Mouse (Mus musculus) embryo, embryonic 10 days (tissue): Measurements from ENCODE around the gene Lpar2.

Source experiments
- DNase-seq: peaks from one replicate; pipeline ENCODE4 v3.0.0-alpha.2; 2015; ENCODE audit warnings: low spot score

Lpar2 gene

DNA sequence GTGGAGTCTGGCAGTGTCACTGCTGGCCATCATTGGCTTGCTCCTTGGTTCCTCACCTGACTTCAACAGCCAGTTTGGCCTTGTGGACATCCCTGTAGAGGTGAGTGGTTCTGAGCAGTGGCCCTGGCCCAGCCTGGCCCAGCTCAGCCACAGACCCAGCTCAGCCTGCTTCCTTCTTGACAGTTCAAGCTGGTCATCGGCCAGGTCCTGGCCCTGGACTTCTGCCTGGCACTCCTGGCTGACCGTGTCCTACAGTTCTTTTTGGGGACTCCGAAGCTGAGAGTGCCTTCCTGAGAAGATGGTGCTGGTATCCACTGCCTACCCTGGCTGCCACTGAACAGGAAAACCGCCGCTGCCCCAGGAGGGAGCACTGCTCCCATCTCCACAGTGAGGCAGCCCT, 15.0 kb upstream of the Lpar2 start:
- DNase-seq = no peak

DNA sequence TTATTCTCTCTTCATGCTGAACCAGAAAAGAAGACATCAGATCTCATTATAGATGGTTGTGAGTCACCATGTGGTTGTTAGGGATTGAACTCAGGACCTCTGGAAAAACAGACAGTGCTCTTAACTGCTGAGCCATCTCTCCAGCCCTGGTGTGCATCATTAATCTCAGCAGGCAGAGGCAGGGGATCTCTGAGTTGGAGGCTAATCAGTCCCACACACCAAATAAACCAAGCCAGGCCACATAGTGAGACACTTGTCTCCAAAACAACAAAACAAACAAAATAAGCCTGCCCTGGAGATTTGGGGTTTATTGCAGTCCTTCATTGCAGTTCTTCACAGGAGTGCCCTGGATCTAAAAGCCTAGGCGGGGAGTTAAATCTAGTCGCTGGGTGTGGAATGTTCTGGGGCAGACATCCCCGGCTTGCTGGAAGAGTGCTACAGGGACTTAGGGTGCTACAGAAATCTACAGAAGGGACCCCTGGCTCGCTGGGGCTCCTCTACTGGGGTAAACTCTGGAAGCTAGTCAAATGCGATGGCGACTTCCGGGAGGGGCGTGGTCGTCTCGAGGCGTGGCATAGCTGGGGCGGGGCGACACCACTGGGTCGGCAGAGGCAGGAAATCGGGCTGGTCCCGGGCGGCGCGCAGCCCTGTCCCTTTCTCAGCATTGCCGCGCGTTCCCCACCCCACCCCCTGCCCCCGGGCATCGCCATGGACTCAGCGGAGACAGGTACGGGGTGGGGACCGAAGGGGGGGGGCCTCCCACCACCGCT, 13.9 kb upstream of the Lpar2 start, which contains the start of gene Gmip:
Gene Gmip (plus strand): TSS at position 586 of the 770 bp plus-strand sequence.
- peak; percentile 89 for DNase-seq

DNA sequence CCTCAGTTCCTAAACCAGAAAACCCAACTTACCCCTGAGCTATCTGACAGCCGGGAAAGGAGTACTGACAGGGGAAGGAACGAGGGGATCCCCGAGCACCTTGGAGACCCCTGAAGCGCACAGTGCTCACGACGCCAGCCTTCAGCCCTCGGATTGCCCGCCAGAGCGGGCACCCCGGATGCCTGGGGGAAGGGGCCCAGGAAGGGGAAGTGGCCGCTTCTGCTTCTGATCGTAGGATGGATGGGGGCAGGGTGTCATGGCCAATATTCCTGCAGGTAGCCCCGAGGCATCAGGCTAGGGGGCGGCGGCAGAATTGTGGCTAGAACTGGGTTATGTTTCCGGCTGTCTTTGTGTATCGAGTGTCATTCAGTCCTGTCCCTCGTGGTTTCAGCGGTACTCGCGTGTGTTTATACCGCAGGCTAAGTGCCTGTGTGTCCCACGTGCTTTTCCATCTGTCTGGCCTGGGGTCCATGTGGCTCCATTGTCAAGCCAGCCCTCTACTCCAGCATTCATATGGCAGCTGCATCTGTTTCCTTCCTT, 13.3 kb upstream of the Lpar2 start:
- DNase-seq = peak; percentile 42

DNA sequence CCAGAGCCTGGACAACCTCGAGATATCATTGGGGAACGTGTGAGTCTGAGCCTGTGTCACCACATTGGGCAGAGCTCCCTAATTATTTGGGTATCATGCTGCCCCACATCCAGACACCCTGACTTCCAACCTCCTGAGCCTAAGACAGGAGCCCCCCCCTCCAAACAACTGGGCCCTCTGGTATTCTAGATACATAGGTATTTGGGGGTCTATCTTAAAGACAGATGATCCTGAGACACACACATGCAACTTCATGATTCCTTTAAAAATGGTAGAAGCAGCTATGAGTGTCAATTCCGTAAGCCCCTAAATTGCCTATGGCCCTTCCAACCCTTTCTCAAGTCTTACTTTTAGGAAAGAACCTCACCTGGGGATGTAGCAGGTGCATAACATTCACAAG, 12.4 kb upstream of the Lpar2 start:
- no peak for DNase-seq

DNA sequence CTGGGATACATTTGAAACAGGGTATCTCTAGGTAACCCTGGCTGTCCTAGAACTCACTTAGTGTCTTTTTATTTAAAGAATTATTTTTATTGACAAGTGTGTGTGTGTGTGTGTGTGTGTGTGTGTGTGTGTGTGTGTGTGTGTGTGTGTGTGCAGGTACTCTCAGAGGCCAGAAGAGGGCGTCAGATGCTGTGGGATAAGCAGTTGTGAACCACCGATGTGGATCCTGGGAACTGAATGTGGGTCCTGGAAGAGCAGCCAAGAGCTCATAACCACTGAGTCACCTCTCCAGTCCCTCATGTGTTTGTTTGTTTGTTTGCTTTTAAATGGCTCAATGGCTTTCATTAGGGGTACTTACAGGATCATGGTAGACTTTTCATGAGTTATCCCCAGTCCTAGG, 7.3 kb upstream of the Lpar2 start:
- DNase-seq = no peak

DNA sequence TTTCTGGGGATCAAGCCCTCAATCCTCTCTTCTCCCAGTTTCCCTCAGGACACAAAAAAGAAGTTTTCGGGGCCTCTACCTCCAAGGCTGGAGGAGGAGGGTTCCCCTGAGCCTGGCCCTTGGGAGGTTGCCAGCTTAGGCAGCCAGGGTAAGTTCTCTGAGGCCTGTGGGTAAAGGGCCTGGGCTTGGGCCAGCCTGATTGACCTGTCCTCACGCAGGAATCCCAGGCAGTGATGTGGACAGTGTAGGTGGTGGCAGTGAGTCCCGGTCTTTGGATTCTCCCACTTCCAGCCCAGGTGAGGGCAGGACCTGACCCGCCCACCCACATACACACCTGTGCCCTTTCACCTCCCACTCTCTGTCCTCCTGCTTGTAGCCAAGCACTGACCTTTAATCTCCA, 6.8 kb upstream of the Lpar2 start:
- DNase-seq = no peak

DNA sequence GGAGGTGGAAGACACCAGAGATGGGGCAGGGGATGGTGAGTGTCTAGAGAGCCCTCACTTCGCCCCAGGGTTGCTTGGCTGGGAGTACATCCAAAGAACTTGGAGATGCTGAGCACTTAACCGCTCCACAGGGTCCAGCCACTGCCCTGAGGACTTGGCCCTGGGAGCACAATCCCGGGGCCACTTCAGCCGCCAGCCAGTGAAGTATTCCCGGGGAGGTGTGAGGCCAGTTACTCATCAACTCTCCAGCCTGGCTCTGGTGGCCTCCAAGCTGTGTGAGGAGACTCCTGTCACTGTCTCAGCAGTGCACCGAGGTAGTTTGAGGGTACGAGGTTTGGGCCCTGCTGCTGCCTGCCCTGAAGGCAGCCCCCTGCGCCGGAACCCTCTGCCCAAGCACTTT, 1.8 kb upstream of the Lpar2 start:
- DNase-seq = no peak

DNA sequence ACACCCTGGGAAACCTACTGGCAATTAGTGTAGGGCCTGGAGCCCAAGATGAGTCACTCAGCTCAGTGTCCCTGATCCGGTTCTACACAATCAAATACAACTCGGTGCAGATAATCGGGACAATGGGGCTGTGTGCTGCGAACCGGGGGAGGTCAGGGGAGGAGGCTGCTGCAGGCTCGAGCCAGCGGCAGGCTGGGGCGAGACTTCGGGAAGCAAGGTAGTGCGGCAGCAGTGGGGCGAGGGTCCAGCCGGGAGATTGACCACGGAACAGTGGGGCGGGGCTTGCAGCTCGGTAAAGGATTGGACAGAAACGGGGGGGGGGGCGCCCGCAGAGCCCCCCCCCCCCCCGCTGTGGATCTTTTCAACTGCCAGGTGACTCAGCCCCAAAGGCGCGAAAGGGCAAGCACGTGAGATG, 251 bp upstream of the Lpar2 start:
- peak; percentile 84 for DNase-seq

DNA sequence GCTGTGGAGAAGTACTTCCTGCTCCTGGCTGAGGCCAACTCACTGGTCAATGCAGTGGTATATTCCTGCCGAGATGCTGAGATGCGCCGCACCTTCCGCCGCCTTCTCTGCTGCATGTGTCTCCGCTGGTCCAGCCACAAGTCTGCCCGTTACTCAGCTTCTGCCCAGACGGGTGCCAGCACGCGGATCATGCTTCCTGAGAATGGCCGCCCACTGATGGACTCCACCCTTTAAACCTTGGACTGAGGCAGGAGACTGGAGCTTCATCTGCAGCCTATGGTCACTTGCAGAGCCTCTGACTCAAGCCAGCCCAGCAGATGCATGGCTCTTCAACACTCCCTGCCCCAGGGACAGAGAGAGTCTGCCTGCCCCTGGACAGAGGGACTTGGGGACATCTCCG, 4.1 kb downstream of the Lpar2 start:
- no peak for DNase-seq

DNA sequence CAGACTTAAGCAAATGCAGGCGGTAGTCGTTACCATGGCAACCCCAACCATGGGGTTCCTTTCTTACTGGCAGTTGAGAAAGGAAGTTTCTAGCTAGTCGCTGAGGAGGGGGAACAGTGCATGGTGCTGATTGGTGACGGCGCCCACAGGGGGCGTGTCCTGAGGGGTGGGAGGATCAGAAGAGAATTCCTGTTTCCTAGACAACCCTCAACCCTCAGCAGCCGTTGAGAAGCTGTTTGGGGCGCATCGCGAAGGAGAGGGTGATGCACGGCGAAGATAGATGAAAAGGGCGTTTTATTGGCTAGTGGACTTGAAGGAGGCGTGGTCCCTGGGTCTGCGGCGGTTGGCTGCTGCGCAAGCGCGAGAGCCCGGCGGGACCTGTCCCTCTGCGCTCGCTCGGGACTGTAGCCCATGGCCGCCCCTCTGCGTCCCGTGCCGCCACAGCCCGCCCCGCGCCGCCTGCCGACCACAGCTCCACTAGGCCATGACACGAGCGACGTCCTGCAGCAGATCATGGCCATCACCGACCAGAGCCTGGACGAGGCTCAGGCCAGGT, 10.1 kb downstream of the Lpar2 start, which contains the start of gene Pbx4:
Gene Pbx4 (plus strand): TSS at position 194 of the 556 bp plus-strand sequence.
- peak; percentile 97 for DNase-seq

DNA sequence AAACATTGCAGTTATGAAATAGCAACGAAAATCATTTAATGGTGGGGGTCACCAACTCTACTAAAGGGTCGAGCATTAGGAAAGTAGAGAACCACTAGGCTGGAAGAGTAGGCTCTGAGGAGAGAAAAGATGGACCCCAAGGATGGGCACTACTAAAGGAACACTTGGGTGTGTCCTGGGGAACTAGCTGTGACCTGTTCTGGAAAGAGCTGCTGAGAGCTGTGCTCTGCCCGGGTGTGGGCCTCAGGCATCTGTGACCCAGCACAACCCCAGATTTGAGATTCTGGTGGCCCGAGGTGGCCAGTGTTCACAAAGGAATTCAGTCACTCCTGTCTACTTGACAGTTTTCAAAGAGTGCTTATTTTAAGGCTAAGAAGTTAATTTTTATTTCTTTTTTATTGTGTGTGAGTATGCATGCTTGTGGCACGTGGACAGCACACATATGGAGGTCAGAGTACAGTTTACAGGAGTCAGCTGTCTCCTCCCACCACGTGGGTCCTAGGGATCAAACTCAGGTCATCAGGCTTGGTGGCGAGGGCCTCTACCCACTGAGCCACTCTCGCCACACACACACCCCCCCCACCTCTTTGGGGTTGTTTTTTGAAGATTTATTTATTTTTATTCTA, 14.9 kb downstream of the Lpar2 start:
- DNase-seq = no peak

DNA sequence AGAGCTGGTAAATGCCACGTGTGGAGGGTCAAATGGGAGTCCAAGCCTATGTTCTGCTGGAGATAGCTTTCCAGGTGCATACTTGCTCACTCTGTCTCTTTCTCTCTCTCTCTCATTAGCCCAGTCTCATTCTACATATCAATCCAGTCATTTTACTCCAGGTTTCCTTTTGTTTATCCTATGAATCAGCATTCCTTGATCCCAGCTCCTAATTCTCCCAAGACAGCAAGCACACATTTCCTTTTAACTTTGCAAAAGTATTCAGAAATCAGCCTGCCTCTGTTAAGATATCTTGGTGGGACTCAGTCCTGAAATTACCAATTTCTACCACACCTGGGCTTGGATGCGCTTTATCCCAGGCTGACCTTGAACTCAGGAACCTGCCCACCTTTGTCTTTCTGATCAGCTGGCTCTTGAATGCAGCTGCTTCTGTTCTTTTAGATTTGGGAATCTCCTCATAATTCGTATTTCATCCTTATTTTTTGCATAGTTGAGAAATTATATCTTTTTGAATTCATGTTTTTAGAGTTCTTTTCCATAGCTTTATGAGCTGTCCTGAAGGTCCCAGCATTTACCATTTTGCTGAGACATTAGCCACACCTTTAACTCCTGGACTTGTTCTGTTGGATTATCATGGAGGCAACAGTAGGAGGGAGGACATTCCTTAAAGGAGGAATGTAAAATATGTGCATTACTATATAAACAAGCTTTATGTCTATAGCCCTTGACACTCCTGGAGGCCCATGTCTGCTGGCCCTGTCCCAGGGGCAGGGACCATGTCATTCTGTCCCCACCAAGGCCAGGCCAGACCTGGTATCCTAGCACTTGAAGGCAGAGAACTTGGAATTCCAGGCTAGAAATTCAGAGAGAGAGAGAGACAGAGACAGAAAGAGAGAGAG, 25.2 kb downstream of the Lpar2 start:
- no peak for DNase-seq

DNA sequence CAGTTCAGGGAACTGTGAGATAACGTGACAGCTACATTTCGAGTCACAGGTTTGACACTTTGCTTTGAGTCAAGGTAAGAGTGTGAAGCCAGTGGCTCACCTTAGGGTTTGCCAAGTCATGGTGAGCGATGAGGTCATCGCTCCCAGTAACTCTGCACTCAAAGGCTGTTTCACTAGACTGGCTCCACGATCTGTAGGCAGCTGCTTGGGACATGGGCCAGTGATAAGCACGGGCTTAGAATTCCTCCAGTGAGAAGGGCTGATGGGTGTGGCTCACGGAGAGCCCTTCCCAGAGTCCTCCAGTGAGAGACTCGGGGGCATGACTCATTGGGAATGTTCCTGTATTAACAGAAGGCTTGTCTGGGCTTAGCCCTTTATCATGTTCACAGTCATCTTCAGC, 26.7 kb downstream of the Lpar2 start:
- no peak for DNase-seq

DNA sequence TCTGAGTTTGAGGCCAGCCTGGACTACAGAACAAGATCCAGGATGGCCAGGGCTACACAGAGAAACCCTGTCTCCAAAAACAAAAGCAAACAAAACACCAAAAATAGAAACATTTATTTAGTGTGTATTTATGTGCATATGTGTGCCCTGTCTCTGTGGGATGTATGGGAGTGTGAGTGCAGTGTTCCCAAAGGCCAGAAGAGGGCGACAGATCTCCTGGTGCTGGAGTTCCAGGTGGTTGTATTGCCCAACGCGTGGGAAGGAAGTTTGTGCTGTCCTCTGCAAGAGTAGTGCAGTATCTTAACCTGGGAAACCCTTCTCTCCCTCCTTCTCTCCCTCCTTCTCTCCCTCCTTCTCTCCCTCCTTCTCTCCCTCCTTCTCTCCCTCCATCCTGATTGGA, 27.7 kb downstream of the Lpar2 start:
- DNase-seq = peak; percentile 27

DNA sequence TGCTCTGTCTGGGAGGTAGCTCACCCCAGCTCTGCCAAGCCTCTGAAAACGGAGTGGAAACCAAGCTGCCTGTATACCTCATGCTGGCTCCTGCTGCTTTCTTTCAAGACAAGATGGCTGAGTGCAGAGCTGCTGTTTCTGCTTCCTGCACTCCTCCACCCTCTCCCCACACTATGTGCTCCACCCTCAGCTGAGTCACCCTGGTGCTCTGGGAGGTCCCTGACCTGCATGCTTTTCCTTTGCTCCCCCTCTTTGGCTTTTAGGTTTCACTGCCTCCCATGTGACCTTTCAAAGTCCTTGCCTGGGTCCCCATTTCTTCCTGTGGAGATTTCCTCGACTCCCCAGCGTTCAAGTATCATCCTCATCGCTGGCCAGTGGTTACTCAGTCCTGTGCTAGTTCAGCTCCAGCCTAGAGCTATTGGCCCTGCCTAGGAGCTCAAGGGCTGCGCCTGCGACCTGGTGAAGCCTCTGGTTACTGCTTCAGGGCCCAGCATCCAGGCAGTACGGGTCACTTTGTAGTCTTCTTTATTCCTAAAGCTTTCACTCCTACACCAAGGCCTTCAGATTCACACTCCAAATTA, 28.8 kb downstream of the Lpar2 start:
- DNase-seq = no peak

DNA sequence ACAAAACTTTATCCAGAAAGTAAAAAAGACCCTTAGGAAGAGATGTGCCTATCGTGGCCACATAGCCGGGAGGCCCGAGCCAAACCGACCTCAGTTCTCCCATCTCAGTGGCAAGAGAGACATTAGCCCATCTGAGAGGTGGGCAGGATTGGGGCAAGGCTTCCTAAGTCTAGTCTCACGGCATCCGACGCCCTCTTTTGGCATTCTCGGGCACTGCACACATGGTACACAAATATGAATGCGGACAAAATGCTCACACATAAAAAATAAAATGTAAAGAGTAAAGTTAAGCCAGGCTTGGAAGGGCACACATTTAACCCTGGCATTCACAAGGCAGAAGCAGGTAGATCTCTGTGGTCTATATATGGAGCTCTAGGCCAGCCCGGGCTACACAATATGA, 31.6 kb downstream of the Lpar2 start:
- no peak for DNase-seq

DNA sequence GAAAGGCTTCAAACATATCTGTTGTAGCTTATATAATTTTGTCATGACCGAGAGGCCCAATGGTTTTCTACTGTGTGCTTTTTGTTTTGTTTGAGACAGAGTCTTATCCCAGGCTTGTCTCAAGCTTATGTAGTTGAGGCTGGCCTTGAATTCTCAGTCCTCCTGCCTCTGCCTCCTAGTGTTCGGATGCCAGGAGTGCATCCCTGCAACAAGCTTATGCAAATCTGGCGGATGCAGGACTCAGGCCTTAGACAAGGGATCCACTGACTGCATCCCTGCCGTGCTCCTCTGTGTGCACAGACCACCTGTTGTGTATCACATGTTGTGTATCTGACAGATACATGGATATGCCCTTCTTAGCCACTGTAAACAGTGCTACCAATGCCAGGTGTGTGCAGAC, 38.6 kb downstream of the Lpar2 start:
- DNase-seq = peak; percentile 45

DNA sequence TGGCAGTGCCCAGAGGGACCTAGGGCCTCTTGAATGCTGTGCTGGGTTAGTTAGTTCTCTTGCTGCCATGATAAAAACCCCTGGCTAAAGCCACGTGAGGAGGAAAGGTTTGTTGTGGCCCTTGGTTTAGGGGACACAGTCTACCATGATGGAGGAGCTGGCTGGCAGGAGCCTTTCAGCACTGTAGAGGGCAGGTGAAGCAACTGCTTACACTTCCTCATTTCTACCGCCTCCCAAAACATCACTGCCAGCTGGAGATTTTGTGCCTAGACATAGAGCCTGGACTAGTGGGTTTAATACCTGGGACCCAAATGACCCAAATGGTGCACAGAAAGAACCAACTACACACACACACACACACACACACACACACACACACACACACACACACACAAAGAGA, 39.0 kb downstream of the Lpar2 start:
- no peak for DNase-seq

DNA sequence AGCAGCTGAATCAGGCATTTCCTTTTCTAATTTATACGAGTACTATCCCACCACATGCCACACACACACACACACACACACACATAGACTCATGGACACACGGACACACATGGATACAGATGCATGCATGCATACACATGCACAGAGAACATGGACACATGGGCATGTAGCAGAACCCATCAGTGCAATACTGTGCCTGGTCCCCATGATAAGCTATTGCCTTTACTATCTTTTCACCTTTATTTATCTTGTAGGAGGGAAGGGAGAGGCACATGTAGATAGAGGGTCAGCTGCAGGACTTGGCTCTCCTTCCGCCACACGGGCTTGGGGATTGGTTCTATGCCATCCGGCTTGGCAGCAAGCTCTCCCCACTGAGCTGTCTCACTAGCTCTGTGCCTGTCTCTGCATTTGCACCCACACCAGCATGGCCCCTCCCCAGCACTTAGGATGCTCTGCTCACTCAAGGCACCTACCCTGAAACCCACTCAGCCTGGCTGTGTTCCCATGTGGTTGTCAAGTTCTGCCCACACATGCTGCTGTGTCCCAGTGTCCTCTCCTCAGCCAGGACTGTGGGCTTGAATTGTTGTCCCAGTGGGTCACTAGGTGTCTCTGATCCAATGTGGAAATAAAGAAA, 41.3 kb downstream of the Lpar2 start:
- no peak for DNase-seq

DNA sequence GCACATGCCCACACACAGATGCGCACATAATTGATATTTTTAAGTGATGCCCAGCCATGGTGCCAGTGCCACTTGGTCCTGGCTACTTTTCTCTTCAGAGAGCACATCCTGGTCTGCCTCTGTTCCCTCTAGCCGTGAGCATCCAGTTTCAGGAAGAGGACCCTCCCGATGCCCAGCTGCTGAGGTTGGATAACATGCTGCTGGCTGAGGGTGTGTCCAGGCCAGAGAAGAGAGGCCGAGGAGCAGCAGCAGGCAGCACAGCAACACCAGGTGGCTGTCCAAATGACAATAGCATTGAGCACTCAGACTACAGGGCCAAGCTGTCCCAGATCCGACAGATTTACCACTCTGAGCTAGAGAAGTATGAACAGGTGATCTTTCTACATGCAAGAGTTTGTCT, 42.0 kb downstream of the Lpar2 start:
- no peak for DNase-seq

DNA sequence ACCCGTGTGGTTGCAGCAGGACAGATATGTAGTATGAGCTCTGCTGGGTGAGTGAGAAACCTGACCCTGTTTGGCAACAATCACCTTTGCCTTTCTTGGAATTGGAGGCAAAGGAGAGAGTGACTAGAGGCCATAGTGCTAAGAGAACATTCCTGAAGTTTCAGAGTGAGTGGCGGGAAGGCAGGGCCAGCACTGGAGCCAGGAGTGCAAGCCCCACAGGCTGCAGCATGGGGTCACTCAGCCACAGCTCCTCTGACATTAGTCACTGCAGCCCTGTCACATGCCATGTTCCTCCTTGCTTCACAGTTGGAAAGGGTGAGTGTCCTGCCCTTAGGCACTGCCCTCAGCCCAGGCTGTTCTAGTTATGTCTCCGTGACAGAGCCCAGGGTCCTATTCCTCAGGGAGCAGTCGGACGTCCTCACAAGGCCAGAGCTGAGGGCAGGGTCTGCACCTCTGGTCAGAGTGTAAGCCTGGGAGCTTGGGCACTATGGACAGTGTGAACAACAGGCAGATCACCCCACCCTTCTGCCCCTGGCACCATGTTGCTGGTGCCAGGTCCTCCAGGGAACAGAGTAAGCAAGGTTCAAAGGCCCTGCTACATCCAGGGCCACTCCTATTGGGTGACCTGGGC, 45.6 kb downstream of the Lpar2 start:
- DNase-seq = no peak
